Mouse (Mus musculus) brain, embryonic 14.5 days (tissue): ENCODE measurements around the gene Sorcs3.

Source experiments
- CTCF ChIP-seq: fragments of 200-500 bp; IDR thresholded peaks from 2 replicates; pipeline ENCODE4 v1.5.1; 2012; ENCODE audit warnings: inconsistent platforms, mild to moderate bottlenecking, moderate library complexity, borderline replicate concordance; ENCODE audit not compliant: insufficient read depth, insufficient read length; ENCODE audit errors: extremely low read depth
- POLR2A ChIP-seq: fragments of 200-500 bp; IDR thresholded peaks from 2 replicates; pipeline ENCODE4 v1.6.1; 2012; ENCODE audit warnings: mild to moderate bottlenecking, inconsistent platforms, borderline replicate concordance; ENCODE audit not compliant: poor library complexity, insufficient read depth, insufficient read length, severe bottlenecking; ENCODE audit errors: extremely low read depth

DNA sequence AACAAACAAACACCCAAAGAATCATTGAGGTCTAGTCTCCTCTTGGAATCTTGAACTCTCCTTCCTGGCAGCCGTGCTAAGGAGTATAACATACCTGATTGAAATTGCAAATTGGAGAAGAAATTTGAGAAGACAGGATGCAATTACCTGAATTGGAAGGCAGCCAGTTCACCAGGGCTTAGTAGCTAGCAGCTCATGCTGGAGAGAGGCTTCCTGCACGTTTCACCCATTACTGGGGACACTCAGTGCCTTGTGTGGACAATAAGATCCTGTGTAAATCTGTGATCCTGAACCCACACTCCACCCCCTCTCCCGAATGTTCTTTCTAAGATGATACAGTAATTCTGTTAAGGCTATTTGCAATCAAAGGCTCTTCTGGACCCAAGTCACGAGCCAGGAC, 633.6 kb downstream of the Sorcs3 start:
- TF ChIP-seq POLR2A (no peak), CTCF (no peak)
